Mouse (Mus musculus) embryonic fibroblast, embryonic 13.5 days (primary cell): ENCODE results near the gene 1700017N19Rik.
"Not testable (repeated sequence)": the region's sequence is repeated elsewhere in the genome, so short reads cannot be mapped to it uniquely, and the experiment has no call there.

ENCODE experiments used
- CTCF ChIP-seq: IDR thresholded peaks from 2 replicates; pipeline ENCODE4 v1.5.1; 2011; ENCODE audit warnings: mild to moderate bottlenecking, control low read depth, low read length, moderate library complexity, borderline replicate concordance; ENCODE audit not compliant: insufficient read depth
- POLR2A ChIP-seq: IDR thresholded peaks from 2 replicates; pipeline ENCODE4 v1.6.1; 2011; ENCODE audit warnings: low read depth, mild to moderate bottlenecking, control low read depth, low read length, moderate library complexity

- TF ChIP-seq CTCF, POLR2A: not testable (repeated sequence)
Observed at GRCm38 (mm10) chr10:100560194-100560883, 29.9 kb upstream of the 1700017N19Rik start.
